Mouse (Mus musculus): ENCODE results near the gene Adamts4. TPM values are rescaled to one million over a fixed set of nuclear protein-coding genes. Genes with fewer than 3 reads are reported as not detected.

The Adamts4 gene
- 5.2 and 5.5 TPM in 2 replicates for polyA plus RNA-seq (2021; fragmentation: Nextera tagmentation)
- long read RNA-seq, experiment 1, full-length matches to known transcripts, result 6 of 10 reads
- long read RNA-seq, experiment 1, partial matches to known transcripts, result 3 of 10 reads
- long read RNA-seq, experiment 1, other reads (novel, unspliced or antisense), result 1 of 10 reads
- long read RNA-seq, experiment 2, full-length matches to known transcripts, result 78 of 99 reads
- long read RNA-seq, experiment 2, partial matches to known transcripts, result 6 of 99 reads
- long read RNA-seq, experiment 2, other reads (novel, unspliced or antisense), result 15 of 99 reads

DNA sequence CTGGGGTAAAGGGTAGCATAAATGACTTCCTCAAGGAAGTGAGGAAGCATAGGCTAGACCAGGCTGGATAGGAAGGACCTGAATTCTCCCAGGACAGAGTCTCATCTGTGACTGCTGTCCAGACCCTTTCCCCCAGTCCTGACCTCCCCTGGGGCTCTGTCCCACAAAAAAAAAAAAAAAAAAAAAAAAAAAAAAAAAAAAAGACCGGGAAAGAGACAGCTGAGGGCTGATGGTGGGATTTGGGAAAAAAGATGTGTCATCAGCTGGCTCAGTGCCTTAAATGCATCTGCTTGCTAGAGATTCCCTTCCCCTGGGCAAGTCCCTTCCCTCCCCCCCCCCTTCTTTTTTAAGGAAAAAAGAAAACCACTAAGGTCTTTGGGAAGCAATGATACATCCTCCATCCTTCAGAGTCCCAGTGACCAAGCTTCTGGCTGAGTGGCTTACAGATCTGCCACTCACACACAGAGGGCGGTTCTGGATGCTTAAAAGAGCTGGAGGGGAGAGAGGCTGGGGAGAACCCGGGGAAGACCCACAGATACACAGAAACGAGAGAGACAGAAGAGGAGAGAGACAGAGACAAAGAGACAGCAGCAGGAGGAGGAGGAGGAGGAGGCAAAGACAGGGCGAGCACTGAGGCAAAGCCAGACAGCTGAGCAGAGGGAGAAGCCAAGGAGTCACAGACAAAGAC is at the start of gene Adamts4:
TSS of gene Adamts4 (plus strand) at position 509 of the 688 bp plus-strand sequence.

GRCm38 (mm10) chr1:171213801-171214496 is 36.3 kb upstream of the Adamts4 start, which contains the start of gene Nr1i3:
Gene Nr1i3 (plus strand): TSS chr1:171213970.

GRCm38 (mm10) chr1:171222238-171223155 is 27.7 kb upstream of the Adamts4 start, which contains the start of gene Tomm40l:
Gene Tomm40l (minus strand): TSS chr1:171222514.

GRCm38 (mm10) chr1:171224857-171225256 is 25.4 kb upstream of the Adamts4 start, which contains the start of gene Apoa2:
Gene Apoa2 (plus strand): TSS chr1:171225054.

DNA sequence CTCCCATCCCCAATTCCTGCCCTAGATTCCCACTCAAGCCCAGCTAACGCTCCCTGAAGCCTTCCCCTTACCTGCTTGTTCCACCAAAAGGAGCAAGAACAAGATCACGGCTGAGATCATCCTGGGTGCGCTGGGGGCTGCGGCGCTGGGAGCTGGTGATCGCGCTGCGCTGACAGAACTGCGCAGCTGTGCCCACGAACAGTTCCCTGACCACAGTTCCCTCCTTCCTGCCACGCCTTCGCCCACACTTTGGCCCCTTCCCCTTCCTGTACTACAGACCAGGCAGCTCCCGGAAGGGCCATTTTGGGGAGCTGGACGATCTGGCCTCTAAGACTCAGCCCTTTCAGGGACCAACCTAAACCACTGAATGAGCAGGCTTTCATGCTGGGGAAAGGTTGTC is 16.1 kb upstream of the Adamts4 start, which contains the start of gene Fcer1g:
TSS of gene Fcer1g (minus strand) at position 240 of the 400 bp plus-strand sequence.

DNA sequence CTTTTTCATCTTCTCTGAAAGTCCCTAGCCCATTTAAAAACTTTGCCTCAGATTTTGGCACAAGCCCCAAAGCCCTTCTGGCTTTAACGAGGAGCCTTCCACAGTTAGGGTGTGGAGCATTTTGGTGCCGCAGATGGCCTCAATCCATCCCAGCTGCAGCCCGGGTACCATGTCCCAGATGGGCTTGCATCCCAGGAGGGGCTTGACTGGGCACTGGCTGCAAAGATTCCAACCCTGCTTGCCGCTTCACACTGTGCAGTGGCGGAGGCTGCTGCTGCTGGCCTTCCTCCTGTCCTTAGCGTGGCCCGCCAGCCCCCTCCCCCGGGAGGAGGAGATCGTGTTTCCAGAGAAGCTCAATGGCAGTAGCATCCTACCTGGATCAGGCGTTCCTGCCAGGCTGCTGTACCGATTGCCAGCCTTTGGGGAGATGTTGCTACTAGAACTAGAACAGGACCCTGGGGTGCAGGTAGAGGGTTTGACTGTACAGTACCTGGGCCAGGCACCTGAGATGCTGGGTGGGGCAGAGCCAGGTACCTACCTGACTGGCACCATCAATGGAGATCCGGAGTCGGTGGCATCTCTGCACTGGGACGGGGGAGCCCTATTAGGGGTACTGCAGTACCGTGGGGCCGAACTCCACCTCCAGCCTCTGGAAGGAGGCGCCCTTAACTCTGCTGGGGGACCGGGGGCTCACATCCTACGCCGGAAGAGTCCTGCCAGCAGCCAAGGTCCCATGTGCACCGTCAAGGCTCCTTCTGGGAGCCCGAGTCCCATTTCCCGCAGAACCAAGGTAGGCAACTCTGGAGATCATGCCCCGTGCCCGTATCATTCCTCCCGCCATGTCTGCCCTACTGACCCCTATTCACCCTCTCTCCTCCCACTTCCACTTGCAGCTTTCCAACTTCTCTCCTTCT is 716 bp downstream of the Adamts4 start, which contains the start of gene Ndufs2:
TSS of gene Ndufs2 (minus strand) at position 709 of the 914 bp plus-strand sequence.

DNA sequence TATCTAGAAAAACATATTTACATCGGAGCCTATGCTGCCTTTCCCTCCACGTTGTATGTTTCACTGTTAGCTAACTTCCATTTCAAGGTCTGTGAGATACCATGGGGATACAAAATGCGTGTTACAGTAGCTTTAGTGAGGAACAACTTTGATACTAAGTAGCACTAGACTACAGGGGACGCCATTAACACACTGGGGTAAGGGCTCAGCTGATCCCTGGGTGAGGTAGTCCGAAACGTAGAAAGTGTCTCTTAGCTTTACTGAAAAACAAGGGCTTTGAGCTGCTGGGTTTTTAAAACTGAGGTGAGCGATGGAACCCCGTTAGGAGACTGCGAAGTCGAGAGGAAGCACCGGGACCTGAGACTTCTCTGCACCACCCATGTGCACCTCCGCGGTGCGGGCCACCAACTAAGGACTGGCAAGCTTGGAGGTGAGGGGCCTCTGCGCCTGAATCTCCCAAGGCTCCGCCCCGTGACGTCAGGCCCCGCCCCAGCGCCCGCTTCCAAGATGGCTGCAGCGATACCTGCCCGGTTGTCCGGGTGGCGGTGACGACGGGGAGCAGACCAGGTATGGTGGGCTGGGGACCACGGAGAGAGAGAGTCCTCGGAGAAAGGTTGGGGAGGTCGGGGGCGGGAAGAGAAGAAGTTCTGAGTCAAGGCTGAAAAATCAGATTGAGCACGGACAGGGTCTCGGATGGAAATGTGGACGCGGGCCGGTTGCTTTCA is 19.8 kb downstream of the Adamts4 start, which contains the start of gene B4galt3:
TSS of gene B4galt3 (plus strand) at position 481 of the 725 bp plus-strand sequence.

DNA sequence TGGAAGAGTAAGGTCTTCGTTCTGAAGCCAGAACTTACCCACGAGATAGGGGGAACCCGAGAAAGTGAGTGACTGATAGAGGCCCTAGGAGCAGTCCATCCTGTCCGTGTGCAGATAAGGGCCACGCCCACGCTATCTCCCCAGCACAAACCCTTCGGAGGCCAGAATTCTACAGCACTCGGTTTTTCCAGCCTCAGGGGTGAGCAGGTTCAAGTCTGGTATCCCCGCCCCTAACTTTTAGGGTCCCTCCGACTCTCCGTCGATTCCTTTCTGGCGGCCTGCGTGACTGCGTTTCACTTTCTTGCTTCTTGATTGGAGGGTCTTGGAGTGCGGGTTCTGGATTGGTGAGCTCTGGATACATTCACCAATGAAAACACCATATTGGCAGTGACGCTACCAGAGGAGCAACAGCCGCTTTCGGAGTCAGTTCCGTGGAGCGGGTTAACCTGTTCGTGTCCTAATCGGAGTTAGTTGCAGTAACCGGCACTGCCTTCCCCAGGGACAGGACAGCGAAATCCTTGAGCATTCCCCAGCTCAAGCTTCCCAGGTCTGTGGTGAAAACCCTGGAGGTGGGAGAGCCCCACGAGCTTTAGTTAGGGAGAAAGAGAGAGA is 30.8 kb downstream of the Adamts4 start, which contains the start of gene Ppox:
TSS of gene Ppox (minus strand) at position 271 of the 612 bp plus-strand sequence.

DNA sequence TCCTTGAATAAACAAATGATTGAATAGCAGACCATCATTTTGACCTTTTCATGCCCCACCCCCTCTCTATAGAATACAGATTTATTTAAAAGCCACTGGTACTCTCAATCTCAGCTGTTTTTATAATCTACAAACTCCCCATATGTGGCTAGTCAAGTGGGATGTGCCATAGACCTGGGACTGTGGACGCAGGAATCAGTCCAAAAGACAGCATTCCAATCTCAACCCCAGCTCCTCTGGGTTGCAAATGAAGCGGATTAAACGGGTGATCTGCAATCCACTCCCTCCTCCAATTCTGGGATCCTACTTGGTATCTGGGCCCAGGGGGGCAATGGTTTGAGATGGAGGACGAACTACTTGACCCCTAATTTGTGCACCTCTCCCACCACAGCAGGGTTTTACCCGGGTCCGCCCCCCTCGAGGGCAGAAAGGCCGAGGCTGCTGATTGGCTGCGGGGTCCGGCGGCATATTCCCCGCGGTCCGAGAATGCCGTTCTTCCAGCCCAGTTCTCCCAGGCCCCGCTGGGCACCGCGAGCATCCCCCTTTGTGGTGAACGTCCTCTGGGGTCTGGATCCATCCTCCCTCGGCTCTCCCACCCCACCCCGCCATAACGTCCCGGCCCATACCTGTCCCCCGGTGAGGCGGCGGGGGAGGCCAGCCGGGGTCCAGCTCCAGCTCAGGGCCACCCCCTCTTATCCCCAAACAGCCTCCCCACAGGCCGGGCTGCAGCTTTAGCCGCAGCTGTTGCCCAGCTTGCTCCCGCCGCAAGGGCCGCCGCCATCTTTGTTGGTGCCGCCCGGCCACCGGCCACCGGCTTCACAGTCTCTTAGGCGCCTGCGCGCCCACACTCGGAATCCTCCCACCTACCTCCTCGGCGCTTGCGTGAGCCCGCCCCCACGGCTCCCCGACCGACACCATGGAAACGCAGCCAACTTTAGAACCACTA is 37.2 kb downstream of the Adamts4 start, which contains the start of gene Usp21:
TSS of gene Usp21 (minus strand) at position 856 of the 946 bp plus-strand sequence.

DNA sequence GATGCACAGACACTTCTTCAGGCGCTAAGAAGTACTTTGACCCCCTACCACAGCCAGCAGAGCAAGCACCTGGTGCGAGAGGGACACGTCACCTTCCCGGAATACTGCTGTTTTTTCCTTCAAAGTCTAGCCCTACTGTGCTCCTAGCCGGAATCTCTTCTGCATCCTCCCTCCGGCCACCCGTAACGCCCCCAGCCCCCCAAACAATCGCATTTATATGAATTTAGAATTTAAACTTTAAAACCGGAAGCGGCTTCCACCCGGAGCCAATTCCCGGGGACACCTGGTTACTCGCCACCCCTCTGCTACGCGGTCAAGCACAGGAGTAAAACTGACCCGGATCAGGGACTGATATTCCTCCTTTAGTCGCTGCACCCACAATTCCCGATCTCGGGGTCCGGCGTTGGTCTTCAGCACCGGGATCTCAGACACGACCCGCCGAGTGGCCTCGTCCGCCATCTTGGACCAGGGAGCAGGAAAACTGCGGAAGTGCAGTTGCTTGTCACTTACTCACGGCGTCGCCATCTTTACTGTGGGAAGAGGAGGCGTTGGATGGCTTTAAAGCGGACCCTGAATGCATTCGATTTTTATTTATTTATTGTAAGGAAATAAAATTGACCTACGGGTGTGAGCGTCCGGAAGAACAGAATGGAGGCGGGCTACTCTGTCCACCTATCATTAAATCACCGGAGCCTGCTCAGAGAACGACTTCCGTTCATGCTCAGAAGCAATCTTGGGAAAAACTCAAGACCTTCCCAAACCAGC is 44.3 kb downstream of the Adamts4 start, which contains the start of gene Ufc1:
TSS of gene Ufc1 (minus strand) at position 727 of the 765 bp plus-strand sequence.

Other genes with a start within 250 kb of the Adamts4 start
- gene Fcgr4, start 231.5 kb upstream of the Adamts4 start, polyA plus RNA-seq (2021; fragmentation: Nextera tagmentation), result 0.23 and 0.25 TPM in 2 replicates
- gene Fcgr3, start 185.5 kb upstream of the Adamts4 start, polyA plus RNA-seq (2021; fragmentation: Nextera tagmentation), result 25.2 and 26.9 TPM in 2 replicates
- gene Cfap126, start 136.5 kb upstream of the Adamts4 start, polyA plus RNA-seq (2021; fragmentation: Nextera tagmentation), result 4.3 and 7.5 TPM in 2 replicates
- 67.1 and 75.0 TPM in 2 replicates for gene Sdhc, start 99.8 kb upstream of the Adamts4 start, polyA plus RNA-seq (2021; fragmentation: Nextera tagmentation)
- gene Mpz, start 99.7 kb upstream of the Adamts4 start, polyA plus RNA-seq (2021; fragmentation: Nextera tagmentation), result not detected in 2 replicates
- gene Pcp4l1, start 54.2 kb upstream of the Adamts4 start, polyA plus RNA-seq (2021; fragmentation: Nextera tagmentation), result 51.6 and 80.2 TPM in 2 replicates
- 0.09 TPM in 1 of 2 replicates, not detected in the other for gene Nr1i3, start 36.5 kb upstream of the Adamts4 start, polyA plus RNA-seq (2021; fragmentation: Nextera tagmentation)
- gene Tomm40l, start 27.9 kb upstream of the Adamts4 start, polyA plus RNA-seq (2021; fragmentation: Nextera tagmentation), result 87.6 and 97.2 TPM in 2 replicates
- 4.8 and 6.2 TPM in 2 replicates for gene Apoa2, start 25.4 kb upstream of the Adamts4 start, polyA plus RNA-seq (2021; fragmentation: Nextera tagmentation)
- 114 and 119 TPM in 2 replicates for gene Fcer1g, start 16.1 kb upstream of the Adamts4 start, polyA plus RNA-seq (2021; fragmentation: Nextera tagmentation)
- 112 and 142 TPM in 2 replicates for gene Ndufs2, start 967 bp downstream of the Adamts4 start, polyA plus RNA-seq (2021; fragmentation: Nextera tagmentation)
- 59.3 and 66.2 TPM in 2 replicates for gene B4galt3, start 19.9 kb downstream of the Adamts4 start, polyA plus RNA-seq (2021; fragmentation: Nextera tagmentation)
- gene Ppox, start 30.8 kb downstream of the Adamts4 start, polyA plus RNA-seq (2021; fragmentation: Nextera tagmentation), result 7.7 and 9.4 TPM in 2 replicates
- 45.9 and 51.2 TPM in 2 replicates for gene Usp21, start 37.6 kb downstream of the Adamts4 start, polyA plus RNA-seq (2021; fragmentation: Nextera tagmentation)
- gene Ufc1, start 44.6 kb downstream of the Adamts4 start, polyA plus RNA-seq (2021; fragmentation: Nextera tagmentation), result 186 and 192 TPM in 2 replicates
- 30.4 and 30.5 TPM in 2 replicates for gene Dedd, start 78.7 kb downstream of the Adamts4 start, polyA plus RNA-seq (2021; fragmentation: Nextera tagmentation)
- gene Nit1, start 95.2 kb downstream of the Adamts4 start, polyA plus RNA-seq (2021; fragmentation: Nextera tagmentation), result 30.4 and 30.8 TPM in 2 replicates
- 139 and 143 TPM in 2 replicates for gene Pfdn2, start 95.2 kb downstream of the Adamts4 start, polyA plus RNA-seq (2021; fragmentation: Nextera tagmentation)
- gene Klhdc9, start 110.4 kb downstream of the Adamts4 start, polyA plus RNA-seq (2021; fragmentation: Nextera tagmentation), result 9.4 and 9.8 TPM in 2 replicates
- gene Nectin4, start 119.7 kb downstream of the Adamts4 start, polyA plus RNA-seq (2021; fragmentation: Nextera tagmentation), result 1.7 and 2.2 TPM in 2 replicates
- 0.48 and 0.65 TPM in 2 replicates for gene Arhgap30, start 138.5 kb downstream of the Adamts4 start, polyA plus RNA-seq (2021; fragmentation: Nextera tagmentation)
- 36.7 and 37.4 TPM in 2 replicates for gene Usf1, start 160.9 kb downstream of the Adamts4 start, polyA plus RNA-seq (2021; fragmentation: Nextera tagmentation)
- 1.4 and 2.3 TPM in 2 replicates for gene Tstd1, start 168.5 kb downstream of the Adamts4 start, polyA plus RNA-seq (2021; fragmentation: Nextera tagmentation)
- 9.5 and 13.0 TPM in 2 replicates for gene F11r, start 187.1 kb downstream of the Adamts4 start, polyA plus RNA-seq (2021; fragmentation: Nextera tagmentation)

All from layer of hippocampus, adult 6 months (tissue).